Mouse (Mus musculus) liver, postnatal 0 days (tissue): ENCODE data around the gene AI837181.

Source experiments
- CTCF ChIP-seq: sonication (generic); IDR thresholded peaks from 2 replicates; pipeline ENCODE4 v1.5.1; 2016; ENCODE audit warnings: antibody characterized with exemption, low read depth
- EP300 ChIP-seq: IDR thresholded peaks from 2 replicates; pipeline ENCODE4 v1.6.1; 2016; ENCODE audit warnings: antibody characterized with exemption, low read depth, mild to moderate bottlenecking

DNA sequence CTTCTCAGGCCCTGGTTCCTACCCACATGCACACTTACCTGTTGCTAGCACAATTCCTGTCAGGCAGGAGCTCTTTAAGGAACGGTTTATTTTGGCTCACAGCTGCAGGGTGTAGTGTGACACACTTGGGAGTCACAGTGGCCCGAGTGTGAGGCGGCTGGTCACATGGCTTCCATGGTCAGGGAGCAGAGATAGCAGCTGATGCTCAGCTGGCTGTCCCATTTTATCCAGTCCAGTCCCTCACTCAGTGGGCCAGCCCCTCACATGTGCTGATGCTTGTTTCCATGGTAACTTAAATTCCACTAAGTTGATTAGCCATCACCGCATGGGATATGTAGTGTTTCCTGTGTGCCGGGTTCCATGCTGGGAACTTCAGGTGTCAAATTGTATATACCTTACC, 13.0 kb upstream of the AI837181 start:
- no peak for TF ChIP-seq CTCF
- TF ChIP-seq EP300 = no peak
